In the genomic region with DNA sequence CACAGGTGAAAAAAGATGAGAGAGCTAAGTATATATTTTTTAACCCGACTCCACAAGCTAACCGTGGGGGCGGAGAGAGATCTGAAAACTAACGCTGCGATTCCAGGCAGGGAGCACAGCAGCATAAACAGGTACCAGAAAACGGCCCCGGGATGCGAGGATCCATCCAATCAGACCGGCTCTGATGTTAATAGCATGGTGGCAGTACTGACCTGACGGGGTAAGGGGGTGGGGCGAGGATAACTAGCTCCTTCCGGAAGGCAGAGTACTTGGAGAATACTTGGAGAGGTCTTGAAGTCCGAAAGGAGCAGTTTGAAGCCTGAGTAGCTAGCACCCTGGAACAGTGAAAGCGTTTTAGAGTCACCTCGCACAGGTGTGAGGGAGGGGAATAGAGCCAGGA, we compare ENCODE assay signal across 8 mouse cellular contexts. TPM values are rescaled to one million over a fixed set of nuclear protein-coding genes. Genes with fewer than 3 reads are reported as not detected.
A peak's percentile ranks its signal among the peaks of the same experiment; 100 is the strongest.
DNase-seq lines count a peak whose midpoint lies in the region; ATAC-seq and TF ChIP-seq lines count a peak whose summit lies in the region.

No protein-coding gene starts in this region.

- 9% methylated on average over 15 of the region's 15 CpGs for WGBS in cerebellum, adult 2 months
- 4% methylated on average over 15 of the region's 15 CpGs for WGBS in hindbrain, postnatal 0 days
- WGBS in midbrain, embryonic 12.5 days: 3% methylated on average over 15 of the region's 15 CpGs

- no peaks in the 10 kb centered on the region for H3K4me1 ChIP-seq in cerebellum, adult 2 months (ENCODE audit: control insufficient read depth, insufficient read depth, low read length)
- peaks cover 7% of the 10 kb centered on the region; the same call in 1 of the 2 replicates for H3K4me1 ChIP-seq in hindbrain, postnatal 0 days (ENCODE audit: insufficient read depth, low read length)
- peaks cover 9% of the 10 kb centered on the region; the same call in 1 of the 2 replicates for H3K4me1 ChIP-seq in midbrain, embryonic 12.5 days

- peak overlapping the region; percentile 5 for H3K4me3 ChIP-seq in cerebellum, adult 2 months (replicated peaks; ENCODE audit: insufficient read depth, low read depth, low read length)
- peak overlapping the region; percentile 43 for H3K4me3 ChIP-seq in hindbrain, postnatal 0 days (ENCODE audit: low read length)
- peak overlapping the region; percentile 30 for H3K4me3 ChIP-seq in midbrain, embryonic 12.5 days

- no peak for TF ChIP-seq POLR2A in cerebellum, adult 2 months (IDR thresholded peaks at IDR 0.05; ENCODE audit: borderline replicate concordance, insufficient read depth, low read length)

- no peaks in the 10 kb centered on the region for H3K36me3 ChIP-seq in hindbrain, postnatal 0 days (ENCODE audit: insufficient read depth, low read length)
- no peaks in the 10 kb centered on the region for H3K36me3 ChIP-seq in midbrain, embryonic 12.5 days

- H3K27me3 ChIP-seq in cerebellum, adult 2 months (ENCODE audit: control insufficient read depth, insufficient read depth, low read length): no peaks in the 10 kb centered on the region
- peaks cover 5% of the 10 kb centered on the region; the same call in 1 of the 2 replicates for H3K27me3 ChIP-seq in hindbrain, postnatal 0 days (ENCODE audit: insufficient read depth, low read length)
- H3K27me3 ChIP-seq in midbrain, embryonic 12.5 days: peaks cover 38% of the 10 kb centered on the region

- TF ChIP-seq CTCF in cerebellum, adult 2 months (IDR thresholded peaks at IDR 0.05; ENCODE audit: borderline replicate concordance, insufficient read depth, low read depth, low read length): no peak
- TF ChIP-seq CTCF in hindbrain, postnatal 0 days (IDR thresholded peaks at IDR 0.05; ENCODE audit: low read depth): no peak

- no peak for DNase-seq in cerebellum, adult 2 months
- no peak for DNase-seq in cerebellum, adult 11-12 months
- DNase-seq in embryo, embryonic 10.5 days (ENCODE audit: low spot score): peak; percentile 39
- DNase-seq in hindbrain, postnatal 0 days (ENCODE audit: low spot score): peak; percentile 15
- DNase-seq in thymus, postnatal 25 days: no peak
- no peak for DNase-seq in cerebellum, postnatal 4 days (ENCODE audit: low spot score in 2 of 2)
- DNase-seq in adrenal gland, postnatal 4 days (ENCODE audit: low spot score in 2 of 2): no peak

- 0 out of 2 replicates have a peak, but pooled peaks have one; percentile 43 for ATAC-seq in hindbrain, postnatal 0 days
- no peak for ATAC-seq in midbrain, embryonic 12.5 days (ENCODE audit: low FRiP score, low read depth)

- H3K9ac ChIP-seq in hindbrain, postnatal 0 days (replicated peaks; ENCODE audit: low read length): peak overlapping the region; percentile 48; the same call in 1 of the 2 replicates
- no peak overlapping the region for H3K9ac ChIP-seq in midbrain, embryonic 12.5 days (replicated peaks)

- peak overlapping the region; percentile 79 for H3K4me2 ChIP-seq in hindbrain, postnatal 0 days (ENCODE audit: low read depth, low read length)
- H3K4me2 ChIP-seq in midbrain, embryonic 12.5 days (replicated peaks): peak overlapping the region; percentile 54

- H3K9me3 ChIP-seq in hindbrain, postnatal 0 days (ENCODE audit: low read length): no peaks in the 10 kb centered on the region
- no peaks in the 10 kb centered on the region for H3K9me3 ChIP-seq in midbrain, embryonic 12.5 days

- H3K27ac ChIP-seq in cerebellum, adult 2 months (ENCODE audit: insufficient read depth, low read length): no peak overlapping the region
- H3K27ac ChIP-seq in hindbrain, postnatal 0 days: no peak overlapping the region
- H3K27ac ChIP-seq in midbrain, embryonic 12.5 days (replicated peaks): no peak overlapping the region

RNA-seq across cellular contexts. Expression of gene Mrap2, which starts 1.1 kb away (rescaled TPM):
- 14.2 and 17.7 TPM in 2 replicates for polyA plus RNA-seq in cerebellum, adult 2 months (2012; rRNA removed)
- total RNA-seq in hindbrain, postnatal 0 days (2014; rRNA removed): 4.5 and 5.3 TPM in 2 replicates
- polyA plus RNA-seq in hindbrain, postnatal 0 days (2015; fragmentation: Nextera tagmentation; extraction: Ambion mirVana): 5.3 and 5.6 TPM in 2 replicates
- polyA plus RNA-seq in midbrain, embryonic 12.5 days (2016; fragmentation: Nextera tagmentation; extraction: Ambion mirVana): 0.09 TPM in 1 of 2 replicates, not detected in the other
- 1 to 10 TPM; 2.1 to 2.9 TPM for total RNA-seq in adrenal gland, postnatal 4 days (2021)

Comparison
In these comparisons a context has a peak if more than half of its experiments do, and no peak if none do; other contexts are left out.
1. DNase-seq: peak in embryo, embryonic 10.5 days (single experiment) and hindbrain, postnatal 0 days (single experiment); none in cerebellum, adult 2 months (0 of 2), cerebellum, adult 11-12 months (single experiment), thymus, postnatal 25 days (single experiment), cerebellum, postnatal 4 days (0 of 2) and adrenal gland, postnatal 4 days (0 of 2).
2. Peak in every context shown above with its lines, with median percentiles within 50 percentile points of each other: H3K4me3 ChIP-seq.